Mouse (Mus musculus) bone marrow macrophage, adult 2 months (primary cell): ENCODE measurements around the gene Nab1.

Experiments used
- CTCF ChIP-seq: IDR thresholded peaks from 2 replicates; pipeline ENCODE4 v1.5.1; 2012; ENCODE audit warnings: low read depth, mild to moderate bottlenecking, low read length, moderate library complexity
- POLR2A ChIP-seq: IDR thresholded peaks from 2 replicates; pipeline ENCODE4 v1.6.1; 2012; ENCODE audit warnings: mild to moderate bottlenecking, low read depth, low read length, borderline replicate concordance

DNA sequence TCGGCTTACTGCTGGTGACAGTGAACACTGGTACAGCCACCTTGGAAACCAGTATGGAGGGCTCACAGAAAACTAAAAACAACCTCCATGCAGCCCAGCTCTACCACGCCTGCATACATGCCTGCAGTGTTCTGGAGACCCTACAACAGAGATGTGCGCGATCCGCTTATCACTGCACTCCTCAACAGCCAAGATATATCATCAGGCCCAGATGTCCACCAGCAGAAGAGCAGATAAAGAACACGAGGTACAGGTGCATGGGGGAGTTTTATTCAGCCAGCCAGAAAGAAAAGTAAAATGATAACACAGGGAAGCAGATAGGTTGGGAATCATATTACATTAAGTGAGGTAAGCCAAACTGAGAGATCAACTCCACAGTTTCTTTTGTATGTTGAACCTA is 37.2 kb downstream of the Nab1 start:
- TF ChIP-seq CTCF (no peak), POLR2A (no peak)
